Mouse (Mus musculus) layer of hippocampus, adult 11-12 months (tissue): ENCODE results near the gene Ndufa4l2.

Experiments
- DNase-seq: peaks from one replicate; pipeline ENCODE4 v3.0.0; 2022; ENCODE audit warnings: low spot score

Gene Ndufa4l2

GRCm38 (mm10) chr10:127509837-127510701 lies 4.7 kb upstream of the Ndufa4l2 start:
- no peak for DNase-seq

DNA sequence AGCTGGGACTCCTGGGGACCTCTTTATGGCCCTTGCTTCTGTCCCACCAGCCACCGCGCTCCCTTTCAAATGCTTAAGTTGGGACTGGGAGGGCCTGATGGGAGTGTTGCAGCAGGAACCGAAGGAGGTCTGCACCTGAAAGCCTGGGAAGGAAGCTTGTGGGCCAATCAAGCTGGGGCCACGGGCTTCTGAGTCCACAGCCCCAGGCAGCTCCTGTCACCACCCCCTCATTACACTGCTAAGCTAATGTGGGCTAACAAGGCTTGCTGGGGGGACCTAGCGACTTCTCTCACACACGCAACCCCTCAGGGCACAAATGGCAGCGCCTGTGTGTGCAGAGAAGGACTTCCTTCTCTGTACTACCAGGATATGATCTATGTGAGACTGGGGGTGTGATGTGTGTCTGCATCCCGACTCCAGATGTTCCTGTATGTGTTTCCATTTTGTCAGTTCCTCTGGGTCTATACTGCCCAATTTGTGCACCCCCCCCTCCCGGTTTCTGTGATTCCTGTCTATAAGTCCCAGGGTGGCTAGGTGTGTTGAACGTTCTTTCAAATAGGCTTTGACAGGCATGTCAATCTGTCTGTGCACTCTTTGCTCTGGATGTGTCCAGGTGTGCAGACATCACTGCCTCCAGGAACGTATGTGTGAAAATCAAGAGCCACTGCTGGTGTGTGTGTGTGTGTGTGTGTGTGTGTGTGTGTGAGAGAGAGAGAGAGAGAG lies 3.7 kb upstream of the Ndufa4l2 start:
- DNase-seq = no peak

- DNase-seq = peak; percentile 88
Observed at GRCm38 (mm10) chr10:127511634-127512306, 3.0 kb upstream of the Ndufa4l2 start.

GRCm38 (mm10) chr10:127512307-127512666 lies 2.5 kb upstream of the Ndufa4l2 start:
- no peak for DNase-seq

DNA sequence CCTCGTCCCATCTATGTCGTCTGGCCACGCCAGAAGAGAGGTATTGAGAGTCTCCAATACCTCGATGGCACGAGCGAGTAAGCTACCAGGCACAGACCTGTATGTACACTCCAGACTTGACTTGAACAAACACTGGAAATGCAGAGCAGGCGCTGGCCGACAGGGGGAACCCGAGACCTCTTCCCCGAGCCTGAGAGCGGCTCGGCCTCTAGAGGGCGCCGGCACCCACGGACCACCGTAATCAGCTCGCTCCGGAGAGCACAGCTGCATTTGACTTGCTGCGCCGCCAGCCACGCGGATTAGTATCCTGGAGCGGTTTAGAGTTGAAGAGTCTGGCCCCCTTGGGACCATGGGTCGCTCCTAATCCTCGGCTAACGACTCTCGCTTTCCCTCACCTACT lies 2.0 kb upstream of the Ndufa4l2 start:
- DNase-seq = peak; percentile 97

DNA sequence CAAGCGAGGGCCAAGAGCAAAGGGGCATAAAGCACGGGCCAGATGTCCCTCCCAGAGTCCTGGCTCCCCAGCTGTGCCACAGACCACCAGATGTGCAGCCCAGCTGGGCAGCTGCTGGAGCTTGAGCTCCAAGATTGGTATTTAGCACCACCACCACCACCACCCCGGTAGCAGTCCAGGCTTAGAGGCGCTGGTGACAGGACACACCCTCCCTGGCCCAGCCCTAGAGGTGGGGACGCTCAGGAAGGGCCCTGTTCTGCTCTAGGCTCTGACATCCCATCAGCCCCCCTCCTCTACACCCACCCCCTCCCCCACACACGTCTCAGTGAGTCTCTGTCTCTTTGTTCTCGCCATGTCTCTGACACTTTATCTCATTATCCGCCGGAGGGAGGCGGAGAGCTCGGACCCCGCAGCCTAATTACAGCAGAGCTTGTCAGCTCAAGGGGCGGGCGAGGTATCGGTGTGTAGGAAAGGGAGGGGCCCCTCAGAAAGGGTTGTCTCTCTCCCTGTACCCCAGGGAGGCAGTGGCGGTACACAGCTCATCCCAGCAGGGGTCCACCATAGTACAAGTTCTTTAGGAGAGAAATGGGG lies 1.2 kb upstream of the Ndufa4l2 start:
- DNase-seq = no peak

- no peak for DNase-seq
Observed at GRCm38 (mm10) chr10:127514111-127514698, 562 bp upstream of the Ndufa4l2 start.

DNA sequence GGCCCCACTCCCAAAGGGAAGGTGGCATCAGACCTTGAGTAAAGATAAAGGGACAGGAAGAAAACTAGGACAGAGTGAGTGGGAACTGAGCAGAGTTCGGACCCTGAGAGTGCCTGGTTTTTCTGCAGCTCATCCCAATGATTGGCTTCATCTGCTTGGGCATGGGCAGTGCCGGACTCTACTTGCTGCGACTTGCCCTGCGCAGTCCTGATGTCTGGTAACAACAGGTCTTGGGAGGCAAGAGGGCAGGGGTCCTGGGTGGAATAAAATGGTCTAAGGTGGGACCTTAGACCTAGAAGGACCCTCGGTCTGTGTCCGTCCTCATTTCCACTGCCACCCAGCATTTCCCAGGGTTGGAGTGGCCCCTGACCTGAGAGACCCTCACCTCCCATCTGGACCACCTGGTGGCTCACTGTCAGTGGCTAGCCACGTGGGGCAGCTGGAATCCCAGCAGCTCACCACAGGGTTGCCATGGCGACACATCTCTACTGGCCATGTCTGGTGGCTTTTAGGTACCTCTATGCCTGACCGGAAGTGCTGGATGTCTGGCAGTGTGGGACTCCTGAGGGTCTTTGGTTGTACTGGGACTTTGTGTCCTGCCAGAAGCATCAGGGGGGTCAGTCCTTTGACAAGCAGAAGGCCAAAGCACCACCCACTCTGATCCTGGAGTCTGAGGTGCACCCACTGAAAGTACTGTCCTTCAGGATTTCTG lies 660 bp downstream of the Ndufa4l2 start:
- no peak for DNase-seq

DNA sequence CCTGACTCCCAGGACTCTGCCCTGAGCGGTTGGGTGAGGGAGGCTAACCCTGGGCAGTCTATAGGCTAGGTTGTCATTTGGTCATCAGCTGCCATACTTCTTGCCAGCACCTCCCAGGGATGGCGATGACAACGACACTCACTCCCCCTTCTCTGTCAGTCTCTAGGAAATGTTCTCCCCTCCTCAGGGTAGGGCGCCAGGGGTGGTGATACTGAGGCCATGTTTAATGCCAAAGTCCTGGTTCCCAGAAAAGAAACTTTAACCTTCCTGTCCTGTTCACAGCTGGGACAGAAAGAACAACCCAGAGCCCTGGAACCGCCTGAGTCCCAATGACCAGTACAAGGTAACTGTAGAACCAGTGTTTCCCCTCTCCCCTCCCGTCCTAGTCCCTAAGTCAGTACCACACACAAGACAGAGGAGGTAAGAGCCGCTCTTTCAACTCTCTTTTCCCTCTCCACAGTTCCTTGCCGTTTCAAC lies 1.3 kb downstream of the Ndufa4l2 start:
- no peak for DNase-seq

DNA sequence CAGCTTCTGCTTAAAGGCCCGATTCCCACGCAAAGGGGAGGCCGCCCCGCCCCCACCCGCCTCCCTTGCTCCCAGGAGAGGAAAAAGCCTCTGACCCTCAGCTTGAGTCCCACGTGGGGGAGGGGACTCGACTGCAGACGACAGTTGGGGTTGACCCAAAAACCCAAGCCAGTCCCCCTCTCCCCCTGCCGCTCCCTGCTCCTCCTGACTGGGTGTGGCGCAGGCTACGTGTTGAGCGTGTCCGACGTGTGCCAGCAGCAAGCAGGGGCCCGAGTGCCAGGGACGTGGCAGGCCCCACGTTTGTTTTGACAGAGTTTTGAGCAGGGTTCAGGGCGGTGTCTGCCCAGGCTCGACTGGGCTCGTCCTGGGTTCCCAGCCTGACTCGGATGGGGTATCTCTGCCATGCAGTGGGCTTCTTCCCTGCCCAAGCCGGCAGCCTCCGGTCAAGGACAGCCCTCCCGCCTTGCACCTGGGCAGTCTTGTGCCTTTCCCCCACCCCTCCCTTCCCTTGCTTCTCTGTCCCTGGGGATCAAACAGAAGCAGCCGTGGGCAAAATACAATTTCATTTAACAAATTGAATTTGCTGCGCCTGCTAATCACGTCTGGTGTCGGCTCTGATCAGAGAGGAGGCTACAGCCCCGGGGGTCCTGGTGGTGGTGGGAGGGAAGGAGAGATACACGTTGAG lies 2.0 kb downstream of the Ndufa4l2 start:
- DNase-seq = no peak

GRCm38 (mm10) chr10:127517941-127518340 lies 3.2 kb downstream of the Ndufa4l2 start:
- DNase-seq = no peak

DNA sequence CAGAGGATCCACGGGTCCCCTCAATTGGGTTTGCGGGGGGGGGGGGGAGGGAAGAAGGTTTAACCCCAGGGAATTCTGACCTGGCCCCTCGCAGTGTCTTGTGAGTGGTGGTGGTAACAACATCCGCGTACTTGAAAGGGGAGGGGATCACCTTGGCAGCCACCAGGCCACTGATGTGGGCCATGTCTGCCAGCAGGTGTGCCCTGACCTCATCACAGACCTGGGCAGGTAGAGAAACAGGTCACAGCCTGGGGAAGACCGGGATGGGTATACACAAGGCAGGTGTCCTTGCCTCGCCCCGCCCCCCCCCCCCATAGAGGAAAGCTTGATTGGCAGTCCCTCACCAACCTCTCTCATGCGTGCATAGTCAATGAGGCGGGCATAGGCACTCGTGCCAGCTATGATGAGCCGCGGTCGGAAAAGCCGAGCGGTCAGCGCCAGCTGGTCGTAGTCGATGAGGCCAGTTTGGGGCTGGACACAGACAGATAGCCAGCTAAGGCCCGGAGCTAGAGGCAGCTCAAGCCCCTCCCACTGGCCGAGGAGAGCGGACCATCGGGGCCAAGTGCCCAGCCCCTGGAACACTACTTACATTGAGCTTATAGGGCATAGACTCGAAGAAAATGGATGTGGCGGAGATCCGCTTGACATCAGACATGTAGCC lies 4.4 kb downstream of the Ndufa4l2 start:
- DNase-seq = no peak

DNA sequence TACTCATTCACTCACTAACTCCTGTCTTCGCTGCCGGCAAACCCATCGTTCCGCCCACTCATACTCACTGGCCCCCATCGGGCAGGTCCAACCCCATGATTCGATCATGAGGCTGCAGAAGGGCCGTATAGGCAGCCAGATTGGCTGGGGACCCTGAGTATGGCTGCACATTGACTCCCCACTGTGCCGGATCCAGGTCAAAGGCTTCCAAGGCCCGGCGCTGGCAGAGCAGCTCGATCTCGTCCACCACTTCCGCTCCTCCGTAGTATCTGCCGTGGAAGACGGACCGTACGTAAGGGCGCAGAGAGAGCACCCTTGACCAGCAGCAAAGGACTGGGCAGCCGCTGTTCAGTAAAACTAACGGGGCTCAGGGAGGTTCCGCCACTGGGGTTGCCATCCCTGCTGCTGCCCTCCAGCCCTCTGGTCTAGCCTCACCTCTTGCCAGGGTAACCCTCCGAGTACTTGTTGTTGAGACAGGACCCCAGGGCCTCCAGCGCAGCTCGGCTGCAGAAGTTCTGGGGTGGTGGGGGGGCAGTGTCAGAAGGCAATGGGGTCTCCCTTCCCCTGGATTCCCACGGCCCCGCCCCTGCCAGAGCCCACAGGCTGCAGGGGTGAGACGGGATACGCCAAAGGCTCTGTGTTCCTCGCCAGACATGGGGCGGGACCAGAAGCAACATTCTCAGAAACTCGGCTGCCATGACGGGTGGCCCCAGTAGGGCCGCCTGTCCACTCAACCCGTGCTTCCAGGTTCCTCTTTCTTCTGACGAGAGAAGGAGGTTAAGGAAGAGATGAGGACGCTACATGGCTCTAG lies 5.3 kb downstream of the Ndufa4l2 start:
- no peak for DNase-seq

DNA sequence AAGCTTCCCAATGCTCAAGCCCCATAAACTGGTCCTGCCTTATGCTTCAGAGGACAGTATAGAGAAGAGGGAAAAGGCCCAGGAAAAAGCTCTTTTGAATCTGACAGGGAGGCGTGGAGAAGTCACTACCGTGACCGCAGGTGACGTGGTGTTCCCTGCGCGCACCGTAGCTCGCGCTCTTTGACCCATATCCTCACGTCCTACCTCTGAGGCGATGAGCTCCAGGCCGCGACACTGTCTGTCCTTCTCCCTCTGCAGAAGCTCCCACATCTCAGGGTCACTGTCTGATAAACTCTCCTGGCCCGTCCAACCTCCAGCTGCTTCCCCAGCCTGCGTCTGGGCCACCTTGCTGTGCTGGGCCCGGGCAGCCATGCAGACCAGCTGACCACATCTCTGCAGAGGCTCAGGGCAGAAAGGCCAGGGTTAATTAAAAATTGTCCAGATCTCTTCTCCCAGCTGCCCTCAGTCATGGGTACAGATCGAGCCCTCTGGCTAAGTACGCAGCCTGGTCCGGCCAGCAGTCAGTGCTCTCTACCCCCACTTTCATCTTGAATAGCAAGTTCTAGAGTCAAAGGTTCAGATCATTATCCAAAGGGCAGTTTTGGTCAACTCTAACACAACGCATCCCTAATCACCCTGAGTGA lies 6.1 kb downstream of the Ndufa4l2 start:
- no peak for DNase-seq

GRCm38 (mm10) chr10:127521611-127522080 lies 6.9 kb downstream of the Ndufa4l2 start:
- DNase-seq = no peak

GRCm38 (mm10) chr10:127522088-127522581 lies 7.4 kb downstream of the Ndufa4l2 start, which contains the start of gene Shmt2:
Gene Shmt2 (minus strand): TSS chr10:127522444.
- DNase-seq = peak; percentile 88

- no peak for DNase-seq
Observed at GRCm38 (mm10) chr10:127524646-127525255, 10.0 kb downstream of the Ndufa4l2 start.

GRCm38 (mm10) chr10:127526048-127526447 lies 11.3 kb downstream of the Ndufa4l2 start:
- no peak for DNase-seq
